ENCODE assay signal across 32 mouse cellular contexts in the genomic region with DNA sequence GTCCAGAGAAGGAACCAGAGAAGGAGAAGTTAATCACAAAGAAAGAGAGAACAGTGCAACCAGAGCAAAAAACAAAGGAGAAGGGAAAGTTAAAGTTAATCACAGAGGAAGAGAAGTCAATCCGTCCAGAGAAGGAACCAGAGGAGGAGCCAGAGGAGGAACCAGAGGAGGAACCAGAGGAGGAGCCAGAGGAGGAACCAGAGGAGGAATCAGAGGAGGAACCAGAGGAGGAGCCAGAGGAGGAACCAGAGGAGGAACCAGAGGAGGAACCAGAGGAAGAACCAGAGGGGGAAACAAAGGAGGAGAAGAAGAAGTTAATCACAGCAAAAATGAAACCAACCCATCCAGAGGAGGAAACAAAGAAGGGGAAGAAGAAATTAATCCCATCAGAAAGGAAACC. TPM values are rescaled to one million over a fixed set of nuclear protein-coding genes. Genes with fewer than 3 reads are reported as not detected.
DNase-seq lines count a peak whose midpoint lies in the region; ATAC-seq and TF ChIP-seq lines count a peak whose summit lies in the region.
"Had no signal": no experiment of that assay in that cellular context is flagged by ENCODE, and none has a peak within 500 bp of the region (broad histone marks: within the 10 kb centered on the region; RNA-seq: fewer than 3 reads in every experiment).

No protein-coding gene starts in this region.

- TF ChIP-seq EP300 in liver, postnatal 0 days (IDR thresholded peaks at IDR 0.05; ENCODE audit: low read depth): no peak

- H3K9ac ChIP-seq in liver, adult 2 months (ENCODE audit: low read depth, low read length): no peak overlapping the region
- H3K9ac ChIP-seq in liver, postnatal 0 days (replicated peaks): no peak overlapping the region
- H3K9ac ChIP-seq: embryonic facial prominence, embryonic 13.5 days; forebrain, embryonic 12.5 days; forebrain, embryonic 15.5 days; heart, embryonic 12.5 days; heart, embryonic 15.5 days; hindbrain, embryonic 14.5 days had no signal

- no peak overlapping the region for H3K27ac ChIP-seq in liver, adult 2 months (replicated peaks; ENCODE audit: insufficient read depth, low read depth, low read length)
- H3K27ac ChIP-seq in liver, postnatal 0 days (ENCODE audit: low read depth): no peak overlapping the region
- no peak overlapping the region for H3K27ac ChIP-seq in left cerebral cortex, adult 2 months
- H3K27ac ChIP-seq: embryonic facial prominence, embryonic 10.5 days; embryonic facial prominence, embryonic 13.5 days; forebrain, embryonic 12.5 days; forebrain, embryonic 15.5 days; heart, embryonic 15.5 days; hindbrain, embryonic 14.5 days; hindbrain, postnatal 0 days had no signal

- peak; percentile 19 for DNase-seq in liver, adult 2 months (ENCODE audit: extremely low read depth, low read depth, low spot score)
- DNase-seq in liver, postnatal 0 days: no peak
- DNase-seq in G1E (ENCODE audit: low spot score) (no peak), NIH3T3 (ENCODE audit: low read depth) (peak; percentile 62)
- no peak for DNase-seq in T-cell, adult 2 months (ENCODE audit: low spot score)
- DNase-seq in left cerebral cortex, adult 2 months (ENCODE audit: extremely low spot score in 1 of 2, low spot score in 2 of 2): no peak
- DNase-seq in gastrocnemius, adult 18-20 months (ENCODE audit: low spot score): no peak
- DNase-seq in left cerebral cortex, postnatal 36 days (ENCODE audit: low spot score in 2 of 2): no peak
- DNase-seq: adrenal gland, adult 8-10 months; adrenal gland, postnatal 25 days; cerebellum, adult 11-12 months; cerebellum, adult 8-10 months; cerebellum, postnatal 10 days; cerebellum, postnatal 36 days; embryo, embryonic 11 days; gastrocnemius, postnatal 10 days; gastrocnemius, postnatal 36 days; heart, adult 11 months; heart, postnatal 10 days; heart, postnatal 4 days had no signal

- H3K4me2 ChIP-seq in liver, postnatal 0 days (ENCODE audit: low read depth, low read length): no peak overlapping the region
- H3K4me2 ChIP-seq: embryonic facial prominence, embryonic 13.5 days; forebrain, embryonic 12.5 days; forebrain, embryonic 15.5 days; heart, embryonic 12.5 days; heart, embryonic 15.5 days; hindbrain, embryonic 14.5 days had no signal

- no peaks in the 10 kb centered on the region for H3K27me3 ChIP-seq in liver, adult 2 months (ENCODE audit: control insufficient read depth, insufficient read depth, low read length)
- H3K27me3 ChIP-seq in liver, postnatal 0 days (ENCODE audit: insufficient read depth, low read length): no peaks in the 10 kb centered on the region
- H3K27me3 ChIP-seq in G1E (ENCODE audit: insufficient read depth, low read length): peaks cover 5% of the 10 kb centered on the region; the same call in 1 of the 2 replicates
- H3K27me3 ChIP-seq: forebrain, embryonic 12.5 days; forebrain, embryonic 15.5 days; heart, embryonic 15.5 days had no signal

- H3K79me2 ChIP-seq in liver, adult 2 months (ENCODE audit: control insufficient read depth, insufficient read depth, low read length): no peaks in the 10 kb centered on the region

- no peak for TF ChIP-seq CTCF in liver, adult 2 months (IDR thresholded peaks at IDR 0.05; ENCODE audit: low read depth, low read length)
- no peak for TF ChIP-seq CTCF in liver, postnatal 0 days (IDR thresholded peaks at IDR 0.05; ENCODE audit: low read depth)
- no peak for TF ChIP-seq CTCF in G1E (IDR thresholded peaks at IDR 0.05; ENCODE audit: low read depth, low read length)
- TF ChIP-seq CTCF in left cerebral cortex, adult 2 months (IDR thresholded peaks at IDR 0.05): no peak

- ATAC-seq in liver, postnatal 0 days: no peak
- ATAC-seq in G1E (ENCODE audit: extremely low read depth, insufficient number of reproducible peaks, low FRiP score, poor library complexity, severe bottlenecking): peak; percentile 49; the same call in 1 of the 2 replicates
- ATAC-seq: activated CD4-positive, CD25-positive, alpha-beta regulatory T cell, adult 4 months; forebrain, embryonic 15.5 days; hindbrain, postnatal 0 days; inflammation-experienced regulatory T-cells, adult 6 months; intestine, postnatal 0 days had no signal

- intact Hi-C loops in left cerebral cortex, adult 2 months (cut with DNase I): loop anchor here (10.0 kb wide), 1 partner anchor 159 kb away; no protein-coding TSS in a partner anchor
- intact Hi-C loops in left cerebral cortex, postnatal 36 days (cut with DNase I): no loop called here

- no peak for TF ChIP-seq POLR2A in liver, adult 2 months (IDR thresholded peaks at IDR 0.05; ENCODE audit: extremely low read depth, insufficient read depth, low read length)

- 0 out of 2 replicates have a peak, but pooled peaks cover 3% of the 10 kb centered on the region for H3K9me3 ChIP-seq in liver, postnatal 0 days (ENCODE audit: low read length)
- no peaks in the 10 kb centered on the region for H3K9me3 ChIP-seq in G1E (replicated peaks)
- H3K9me3 ChIP-seq: embryonic facial prominence, embryonic 10.5 days; embryonic facial prominence, embryonic 13.5 days; forebrain, embryonic 12.5 days; forebrain, embryonic 15.5 days; heart, embryonic 12.5 days; heart, embryonic 15.5 days had no signal

- no peaks in the 10 kb centered on the region for H3K4me1 ChIP-seq in liver, adult 2 months (ENCODE audit: control insufficient read depth, insufficient read depth, low read length)
- no peaks in the 10 kb centered on the region for H3K4me1 ChIP-seq in liver, postnatal 0 days (ENCODE audit: insufficient read depth)
- H3K4me1 ChIP-seq in G1E (ENCODE audit: insufficient read depth, low read depth, low read length): peaks cover 20% of the 10 kb centered on the region
- H3K4me1 ChIP-seq: embryonic facial prominence, embryonic 10.5 days; embryonic facial prominence, embryonic 13.5 days; forebrain, embryonic 12.5 days; forebrain, embryonic 15.5 days; heart, embryonic 12.5 days; heart, embryonic 15.5 days had no signal

- H3K36me3 ChIP-seq in liver, adult 2 months (ENCODE audit: control insufficient read depth, insufficient read depth, low read length): no peaks in the 10 kb centered on the region
- no peaks in the 10 kb centered on the region for H3K36me3 ChIP-seq in liver, postnatal 0 days (replicated peaks; ENCODE audit: insufficient read depth, low read length)
- H3K36me3 ChIP-seq in G1E (replicated peaks): no peaks in the 10 kb centered on the region
- H3K36me3 ChIP-seq: embryonic facial prominence, embryonic 10.5 days; embryonic facial prominence, embryonic 13.5 days; forebrain, embryonic 12.5 days; forebrain, embryonic 15.5 days; heart, embryonic 12.5 days; heart, embryonic 15.5 days had no signal

- whole genome bisulfite sequencing in liver, adult 2 months: 19% methylated on average over 1 of the region's 1 CpGs
- 15% methylated on average over 1 of the region's 1 CpGs for WGBS in liver, postnatal 0 days (ENCODE audit: insufficient replicate concordance)

- H3K4me3 ChIP-seq in liver, adult 2 months (ENCODE audit: insufficient read depth, low read depth, low read length): no peak overlapping the region
- H3K4me3 ChIP-seq in liver, postnatal 0 days (ENCODE audit: low read depth, low read length): no peak overlapping the region
- H3K4me3 ChIP-seq in G1E (ENCODE audit: low read depth, low read length): no peak overlapping the region
- no peak overlapping the region for H3K4me3 ChIP-seq in left cerebral cortex, adult 2 months
- H3K4me3 ChIP-seq: embryonic facial prominence, embryonic 10.5 days; embryonic facial prominence, embryonic 13.5 days; erythroblast, embryonic 14.5 days; forebrain, embryonic 12.5 days; forebrain, embryonic 15.5 days; heart, embryonic 12.5 days; heart, embryonic 15.5 days had no signal

RNA-seq across cellular contexts. Expression of a gene that starts 57.2 kb away (rescaled TPM):
- 3.1 and 3.8 TPM in 2 replicates for total RNA-seq in liver, adult 2 months (2014; rRNA removed)
- 6.5 and 9.2 TPM in 2 replicates for polyA plus RNA-seq in liver, adult 2 months (2012; rRNA removed)
- polyA plus RNA-seq in liver, postnatal 0 days (2015; fragmentation: Nextera tagmentation; extraction: Ambion mirVana): 1.6 and 1.7 TPM in 2 replicates
- total RNA-seq in G1E (2014; fragmentation: Nextera tagmentation) (49.6 and 61.3 TPM in 2 replicates), G1E (2017) (5.8 and 6.9 TPM in 2 replicates)
- 107 and 139 TPM in 2 replicates for polyA plus RNA-seq in G1E (2012)
- total RNA-seq in left cerebral cortex, adult 2 months (2021): 10 to 100 TPM; 51.3 to 61.8 TPM
- 1 to 10 TPM; 6.6 to 7.1 TPM for total RNA-seq in gastrocnemius, adult 18-20 months (2021)
- total RNA-seq in left cerebral cortex, postnatal 36 days (2021): 10 to 100 TPM; 41.2 to 65.2 TPM

Comparison
In these comparisons a context has a peak if more than half of its experiments do, and no peak if none do; other contexts are left out.
1. DNase-seq: peak in liver, adult 2 months (single experiment) and NIH3T3 (single experiment); none in liver, postnatal 0 days (single experiment), G1E (single experiment), T-cell, adult 2 months (single experiment), left cerebral cortex, adult 2 months (0 of 2), gastrocnemius, adult 18-20 months (single experiment) and left cerebral cortex, postnatal 36 days (0 of 2).